Mouse (Mus musculus): ENCODE results near the gene Slc22a2. TPM values are rescaled to one million over a fixed set of nuclear protein-coding genes. Genes with fewer than 3 reads are reported as not detected.

Slc22a2 gene
- polyA plus RNA-seq, 1 experiment from 2014 or later: 1.2 TPM

- Histone ChIP-seq H3K27ac (no peak overlapping the region), H3K4me1 (replicated peaks) (no peaks in the 10 kb centered on the region), H3K9ac (replicated peaks) (no peak overlapping the region), H3K36me3 (no peaks in the 10 kb centered on the region), H3K4me2 (replicated peaks) (no peak overlapping the region), H3K4me3 (replicated peaks) (no peak overlapping the region), H3K27me3 (no peaks in the 10 kb centered on the region), H3K9me3 (no peaks in the 10 kb centered on the region)
- ATAC-seq: no peak
- 63% methylated on average over 4 of the region's 4 CpGs for WGBS
Measured at GRCm38 (mm10) chr17:12590911-12591625, 7.1 kb downstream of the Slc22a2 start.

DNA sequence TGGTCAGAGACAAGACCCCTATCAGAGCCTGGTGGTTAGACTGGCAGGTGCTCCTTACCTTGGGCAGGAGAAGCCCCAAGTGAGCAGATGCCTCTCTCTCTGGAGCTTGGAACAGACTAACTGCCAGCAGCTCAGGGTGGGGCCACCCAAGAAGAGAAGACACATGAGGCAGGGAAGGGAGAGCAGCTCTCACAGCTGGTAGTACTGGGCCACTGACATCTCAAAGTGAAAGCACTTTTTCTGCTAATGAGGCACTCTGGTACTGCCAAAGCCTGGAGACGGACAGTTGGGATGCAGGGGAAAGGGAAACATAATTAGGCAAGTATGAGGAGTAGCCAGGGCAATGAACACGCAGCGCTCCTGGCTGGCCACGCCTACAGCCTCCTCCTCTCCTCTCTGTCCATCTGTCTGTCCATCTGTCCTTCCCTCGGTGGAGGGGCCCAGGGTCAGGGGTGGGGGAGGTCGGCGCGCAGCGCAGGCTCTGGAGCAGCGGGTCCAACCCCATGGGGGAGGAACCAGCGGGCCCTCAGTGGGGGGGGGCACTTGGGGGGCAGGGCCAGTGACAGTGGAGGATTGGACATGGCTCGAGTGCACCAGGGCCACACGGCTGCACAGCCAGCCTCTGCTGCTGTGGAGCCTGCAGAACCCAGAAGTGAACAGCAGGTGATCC is 12.0 kb downstream of the Slc22a2 start:
- no peak overlapping the region for H3K4me3 ChIP-seq (replicated peaks)
- H3K4me2 ChIP-seq (replicated peaks): no peak overlapping the region
- no peak overlapping the region for H3K27ac ChIP-seq
- H3K9me3 ChIP-seq: no peaks in the 10 kb centered on the region
- no peaks in the 10 kb centered on the region for H3K27me3 ChIP-seq
- 76% methylated on average over 13 of the region's 13 CpGs for WGBS
- no peak overlapping the region for H3K9ac ChIP-seq (replicated peaks)
- ATAC-seq: no peak
- H3K36me3 ChIP-seq: no peaks in the 10 kb centered on the region
- H3K4me1 ChIP-seq (replicated peaks): no peaks in the 10 kb centered on the region

- no peak overlapping the region for H3K4me2 ChIP-seq (replicated peaks)
- H3K9me3 ChIP-seq: no peaks in the 10 kb centered on the region
- no peak overlapping the region for H3K4me3 ChIP-seq (replicated peaks)
- no peaks in the 10 kb centered on the region for H3K36me3 ChIP-seq
- no peaks in the 10 kb centered on the region for H3K27me3 ChIP-seq
- no peak for ATAC-seq
- H3K27ac ChIP-seq: no peak overlapping the region
- no peak overlapping the region for H3K9ac ChIP-seq (replicated peaks)
- 78% methylated on average over 1 of the region's 1 CpGs for WGBS
- no peaks in the 10 kb centered on the region for H3K4me1 ChIP-seq (replicated peaks)
Measured at GRCm38 (mm10) chr17:12606634-12607033, 22.7 kb downstream of the Slc22a2 start.

DNA sequence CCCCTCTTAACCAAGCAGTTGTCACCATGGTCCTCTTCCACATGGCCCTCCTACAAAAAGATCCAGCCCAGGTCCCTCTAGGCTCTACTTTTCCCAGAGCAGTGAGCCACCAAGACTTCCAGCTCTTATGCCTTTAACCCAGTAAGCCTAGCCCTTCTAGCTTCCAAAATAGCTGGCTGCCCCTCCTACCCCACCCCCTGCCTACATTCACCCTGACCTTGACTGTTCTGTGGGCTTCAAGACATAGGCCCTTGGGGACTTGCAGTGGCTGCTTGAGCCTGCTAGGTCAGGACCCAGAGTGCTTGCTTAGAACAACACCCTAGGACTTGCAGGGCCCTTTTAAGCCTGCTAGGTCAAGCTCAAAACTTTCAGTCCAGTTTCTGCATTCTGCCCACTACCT is 23.3 kb downstream of the Slc22a2 start:
- no peak overlapping the region for H3K27ac ChIP-seq
- H3K36me3 ChIP-seq: no peaks in the 10 kb centered on the region
- H3K9ac ChIP-seq (replicated peaks): no peak overlapping the region
- H3K4me3 ChIP-seq (replicated peaks): no peak overlapping the region
- no peaks in the 10 kb centered on the region for H3K4me1 ChIP-seq (replicated peaks)
- H3K4me2 ChIP-seq (replicated peaks): no peak overlapping the region
- no peaks in the 10 kb centered on the region for H3K27me3 ChIP-seq
- ATAC-seq: no peak
- no peaks in the 10 kb centered on the region for H3K9me3 ChIP-seq

- WGBS: 87% methylated on average over 15 of the region's 15 CpGs
- no peaks in the 10 kb centered on the region for H3K4me1 ChIP-seq (replicated peaks)
- ATAC-seq: no peak
Measured at GRCm38 (mm10) chr17:12614511-12615385, 30.8 kb downstream of the Slc22a2 start.

GRCm38 (mm10) chr17:12615429-12615828 is 31.5 kb downstream of the Slc22a2 start:
- Histone ChIP-seq H3K4me1 (replicated peaks) (no peaks in the 10 kb centered on the region), H3K27ac (no peak overlapping the region), H3K27me3 (no peaks in the 10 kb centered on the region), H3K4me3 (replicated peaks) (no peak overlapping the region), H3K4me2 (replicated peaks) (no peak overlapping the region), H3K36me3 (no peaks in the 10 kb centered on the region), H3K9me3 (no peaks in the 10 kb centered on the region), H3K9ac (replicated peaks) (no peak overlapping the region)
- no peak for ATAC-seq
- WGBS: 61% methylated on average over 4 of the region's 4 CpGs

More at GRCm38 (mm10) chr17:12614511-12615385, 30.8 kb downstream of the Slc22a2 start:
- no peak overlapping the region for H3K4me3 ChIP-seq (replicated peaks)
- H3K27me3 ChIP-seq: no peaks in the 10 kb centered on the region
- H3K9ac ChIP-seq (replicated peaks): no peak overlapping the region
- H3K4me2 ChIP-seq (replicated peaks): no peak overlapping the region
- no peaks in the 10 kb centered on the region for H3K36me3 ChIP-seq
- no peaks in the 10 kb centered on the region for H3K9me3 ChIP-seq
- H3K27ac ChIP-seq: no peak overlapping the region

DNA sequence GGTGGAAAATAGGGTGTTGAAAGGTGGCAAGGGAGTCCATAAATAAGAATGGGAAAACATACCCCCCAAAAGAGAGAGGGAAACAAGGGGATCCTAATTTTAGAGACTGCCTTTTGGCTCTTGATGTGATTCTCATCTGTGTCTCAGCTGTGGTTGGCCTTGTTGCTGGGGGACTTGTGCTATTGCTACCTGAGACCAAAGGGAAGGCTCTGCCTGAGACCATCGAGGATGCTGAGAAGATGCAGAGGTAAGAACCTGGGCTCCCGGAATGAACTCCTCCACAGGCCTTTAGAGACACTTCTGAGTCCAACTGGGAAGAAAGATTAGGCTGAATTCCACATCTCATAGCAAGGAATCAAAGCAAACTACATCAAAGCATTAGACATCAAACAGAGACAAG is 35.7 kb downstream of the Slc22a2 start:
- no peak overlapping the region for H3K4me2 ChIP-seq (replicated peaks)

DNA sequence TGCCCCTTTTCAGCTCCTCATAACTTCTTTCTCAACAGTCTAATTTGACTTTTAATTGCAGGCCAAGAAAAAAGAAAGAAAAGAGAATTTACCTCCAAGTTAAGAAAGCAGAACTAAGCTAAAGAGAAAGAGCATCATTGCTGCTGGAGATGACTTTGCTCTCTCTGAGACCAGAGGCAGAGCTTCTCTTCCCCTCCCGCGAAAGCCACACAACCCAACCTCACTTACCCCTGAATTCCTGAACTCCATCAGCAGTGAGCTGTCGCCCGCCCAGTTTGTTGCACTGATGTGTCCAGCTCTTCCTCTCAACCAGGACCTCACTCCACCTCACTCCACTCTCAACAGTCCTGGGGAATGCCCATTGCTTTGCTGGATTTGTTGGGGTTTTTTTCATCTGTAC is 44.1 kb downstream of the Slc22a2 start:
- H3K9me3 ChIP-seq: no peaks in the 10 kb centered on the region
- no peak for ATAC-seq
- H3K9ac ChIP-seq (replicated peaks): no peak overlapping the region
- H3K4me1 ChIP-seq (replicated peaks): peaks cover 8% of the 10 kb centered on the region
- no peaks in the 10 kb centered on the region for H3K36me3 ChIP-seq
- no peak overlapping the region for H3K4me3 ChIP-seq (replicated peaks)
- H3K27ac ChIP-seq: no peak overlapping the region
- no peak overlapping the region for H3K4me2 ChIP-seq (replicated peaks)
- H3K27me3 ChIP-seq: no peaks in the 10 kb centered on the region
- 94% methylated on average over 4 of the region's 4 CpGs for WGBS

More for the DNA sequence above, 35.7 kb downstream of the Slc22a2 start:
- no peaks in the 10 kb centered on the region for H3K27me3 ChIP-seq
- 76% methylated on average over 2 of the region's 2 CpGs for WGBS
- no peaks in the 10 kb centered on the region for H3K9me3 ChIP-seq
- H3K4me1 ChIP-seq (replicated peaks): no peaks in the 10 kb centered on the region
- no peaks in the 10 kb centered on the region for H3K36me3 ChIP-seq
- no peak overlapping the region for H3K4me3 ChIP-seq (replicated peaks)
- ATAC-seq: no peak
- no peak overlapping the region for H3K27ac ChIP-seq
- no peak overlapping the region for H3K9ac ChIP-seq (replicated peaks)

GRCm38 (mm10) chr17:12630976-12631730 is 47.2 kb downstream of the Slc22a2 start:
- Histone ChIP-seq H3K9ac (replicated peaks) (no peak overlapping the region), H3K27ac (no peak overlapping the region), H3K4me2 (replicated peaks) (no peak overlapping the region), H3K4me1 (replicated peaks) (peaks cover 8% of the 10 kb centered on the region), H3K4me3 (replicated peaks) (no peak overlapping the region), H3K36me3 (no peaks in the 10 kb centered on the region), H3K27me3 (peaks cover 5% of the 10 kb centered on the region), H3K9me3 (no peaks in the 10 kb centered on the region)
- no peak for ATAC-seq
- 70% methylated on average over 6 of the region's 6 CpGs for whole genome bisulfite sequencing

- 63% methylated on average over 7 of the region's 7 CpGs for WGBS
- ATAC-seq: no peak
- Histone ChIP-seq H3K27ac (no peak overlapping the region), H3K4me2 (replicated peaks) (no peak overlapping the region), H3K4me3 (replicated peaks) (no peak overlapping the region), H3K9ac (replicated peaks) (no peak overlapping the region; the same call in 1 of the 2 replicates), H3K9me3 (no peaks in the 10 kb centered on the region), H3K36me3 (no peaks in the 10 kb centered on the region), H3K27me3 (peaks cover 5% of the 10 kb centered on the region), H3K4me1 (replicated peaks) (peaks cover 8% of the 10 kb centered on the region)
Measured at GRCm38 (mm10) chr17:12631771-12632600, 48.1 kb downstream of the Slc22a2 start.

- Histone ChIP-seq H3K4me1 (replicated peaks) (peaks cover 8% of the 10 kb centered on the region), H3K4me3 (replicated peaks) (no peak overlapping the region), H3K36me3 (no peaks in the 10 kb centered on the region), H3K9ac (replicated peaks) (no peak overlapping the region), H3K9me3 (no peaks in the 10 kb centered on the region; the same call in 1 of the 2 replicates), H3K27ac (no peak overlapping the region), H3K4me2 (replicated peaks) (no peak overlapping the region), H3K27me3 (peaks cover 5% of the 10 kb centered on the region)
- WGBS: 74% methylated on average over 4 of the region's 4 CpGs
- no peak for ATAC-seq
Measured at GRCm38 (mm10) chr17:12634814-12635213, 50.9 kb downstream of the Slc22a2 start.

Measured in midbrain, embryonic 13.5 days (tissue).